9 mouse cellular contexts compared by ENCODE assay signal in the genomic region with DNA sequence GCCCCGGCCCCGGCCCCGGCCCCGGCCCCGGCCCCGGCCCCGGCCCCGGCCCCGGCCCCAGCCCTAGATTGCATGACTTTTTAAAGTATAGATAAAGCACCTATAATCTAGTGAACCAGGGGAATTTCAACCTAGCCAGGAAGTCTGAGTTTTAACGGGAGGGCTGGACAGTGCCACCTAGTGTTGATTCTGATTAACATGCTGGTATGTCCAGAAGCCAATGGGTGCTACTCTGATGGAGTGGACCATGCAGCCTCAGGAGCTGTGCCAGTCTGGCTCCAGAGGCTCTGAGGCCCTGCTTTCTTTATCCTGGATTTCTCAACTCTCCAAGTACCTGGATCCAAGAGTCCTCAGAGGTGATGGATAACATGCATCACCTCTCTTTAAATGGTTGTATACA. TPM values are rescaled to one million over a fixed set of nuclear protein-coding genes. Genes with fewer than 3 reads are reported as not detected.
DNase-seq lines count a peak whose midpoint lies in the region; ATAC-seq and TF ChIP-seq lines count a peak whose summit lies in the region.
"Had no signal": no experiment of that assay in that cellular context is flagged by ENCODE, and none has a peak within 500 bp of the region (broad histone marks: within the 10 kb centered on the region; RNA-seq: fewer than 3 reads in every experiment).

No protein-coding gene starts in this region.

- intact Hi-C loops in left cerebral cortex, adult 2 months (cut with DNase I) = loop anchor here (1.0 kb wide), 1 partner anchor 173 kb away; no protein-coding TSS in a partner anchor
- intact Hi-C loops in left cerebral cortex, postnatal 10 days (cut with DNase I) = no loop called here
- intact Hi-C loops in left cerebral cortex, postnatal 4 days (cut with DNase I) = no loop called here

- 60% methylated on average over 10 of the region's 10 CpGs for WGBS in intestine, embryonic 16.5 days

- H3K9me3 ChIP-seq in intestine, embryonic 16.5 days (ENCODE audit: control insufficient read depth, low read length) = no peaks in the 10 kb centered on the region

- H3K27me3 ChIP-seq in intestine, embryonic 16.5 days (replicated peaks; ENCODE audit: control insufficient read depth, insufficient read depth, low read length) = no peaks in the 10 kb centered on the region

- no peaks in the 10 kb centered on the region for H3K4me1 ChIP-seq in intestine, embryonic 16.5 days (ENCODE audit: control insufficient read depth, insufficient read depth, low read length)

- TF ChIP-seq CTCF in left cerebral cortex, adult 2 months (IDR thresholded peaks at IDR 0.05) = peak; percentile 66

- no peak for ATAC-seq in cerebellum, adult (ENCODE audit: insufficient number of reproducible peaks, low FRiP score, low TSS enrichment)
- ATAC-seq in activated CD4-positive, CD25-positive, alpha-beta regulatory T cell, adult 4 months = peak; percentile 32
- ATAC-seq in erythroblast, adult 5-6 weeks (replicated peaks; ENCODE audit: low FRiP score, poor library complexity, severe bottlenecking) = no peak
- ATAC-seq in intestine, embryonic 16.5 days = no peak

- no peak overlapping the region for H3K27ac ChIP-seq in left cerebral cortex, adult 2 months
- no peak overlapping the region for H3K27ac ChIP-seq in intestine, embryonic 16.5 days (ENCODE audit: low read length)

- no peak overlapping the region for H3K9ac ChIP-seq in intestine, embryonic 16.5 days (ENCODE audit: low read depth, low read length)

- no peak overlapping the region for H3K4me3 ChIP-seq in left cerebral cortex, adult 2 months
- no peak overlapping the region for H3K4me3 ChIP-seq in intestine, embryonic 16.5 days (ENCODE audit: low read length)

- no peak overlapping the region for H3K4me2 ChIP-seq in intestine, embryonic 16.5 days (ENCODE audit: low read depth, low read length)

- no peaks in the 10 kb centered on the region for H3K36me3 ChIP-seq in intestine, embryonic 16.5 days (ENCODE audit: control insufficient read depth, insufficient read depth, low read length)

- peak; percentile 20 for DNase-seq in cerebellum, adult 9-10 months
- no peak for DNase-seq in left cerebral cortex, adult 2 months (ENCODE audit: extremely low spot score in 1 of 2, low spot score in 2 of 2)
- DNase-seq in left cerebral cortex, postnatal 10 days (ENCODE audit: extremely low spot score in 1 of 2, low spot score in 2 of 2) = no peak
- DNase-seq in left cerebral cortex, postnatal 4 days = peak; percentile 26

RNA-seq across cellular contexts. Expression of a gene that starts 35.8 kb away (rescaled TPM):
- total RNA-seq in left cerebral cortex, adult 2 months (2021) = under 1 TPM; 0.14 to 0.16 TPM
- total RNA-seq in left cerebral cortex, postnatal 10 days (2021) = under 1 TPM; 0.08 to 0.09 TPM
- polyA plus RNA-seq in activated CD4-positive, CD25-positive, alpha-beta regulatory T cell, adult 4 months (2017; shearing (Covaris generic)) = not detected
- total RNA-seq in left cerebral cortex, postnatal 4 days (2021) = under 1 TPM in 1 of 2 experiments, not detected in 1; 0.14 TPM
- not detected in 2 replicates for total RNA-seq in erythroblast, adult 5-6 weeks (2015; ENCODE audit: low replicate concordance)
- not detected in 2 replicates for total RNA-seq in erythroblast, adult 5-6 weeks (2017; ENCODE audit: low replicate concordance)
- polyA plus RNA-seq in intestine, embryonic 16.5 days (2015; fragmentation: Nextera tagmentation; extraction: Ambion mirVana) = not detected in 2 replicates
- polyA plus RNA-seq: gonadal fat pad, adult 2 months had no signal

Comparison
In these comparisons a context has a peak if more than half of its experiments do, and no peak if none do; other contexts are left out.
1. DNase-seq: peak in cerebellum, adult 9-10 months (single experiment) and left cerebral cortex, postnatal 4 days (single experiment); none in left cerebral cortex, adult 2 months (0 of 2) and left cerebral cortex, postnatal 10 days (0 of 2).